Mouse (Mus musculus): ENCODE measurements at regions not wholly inside any gene's neighbourhood (a gene's known extent, or its start where the extent isn't known, plus 50 kb on each side); places are given as distances from the start of the nearest gene placed in this dataset.

DNA sequence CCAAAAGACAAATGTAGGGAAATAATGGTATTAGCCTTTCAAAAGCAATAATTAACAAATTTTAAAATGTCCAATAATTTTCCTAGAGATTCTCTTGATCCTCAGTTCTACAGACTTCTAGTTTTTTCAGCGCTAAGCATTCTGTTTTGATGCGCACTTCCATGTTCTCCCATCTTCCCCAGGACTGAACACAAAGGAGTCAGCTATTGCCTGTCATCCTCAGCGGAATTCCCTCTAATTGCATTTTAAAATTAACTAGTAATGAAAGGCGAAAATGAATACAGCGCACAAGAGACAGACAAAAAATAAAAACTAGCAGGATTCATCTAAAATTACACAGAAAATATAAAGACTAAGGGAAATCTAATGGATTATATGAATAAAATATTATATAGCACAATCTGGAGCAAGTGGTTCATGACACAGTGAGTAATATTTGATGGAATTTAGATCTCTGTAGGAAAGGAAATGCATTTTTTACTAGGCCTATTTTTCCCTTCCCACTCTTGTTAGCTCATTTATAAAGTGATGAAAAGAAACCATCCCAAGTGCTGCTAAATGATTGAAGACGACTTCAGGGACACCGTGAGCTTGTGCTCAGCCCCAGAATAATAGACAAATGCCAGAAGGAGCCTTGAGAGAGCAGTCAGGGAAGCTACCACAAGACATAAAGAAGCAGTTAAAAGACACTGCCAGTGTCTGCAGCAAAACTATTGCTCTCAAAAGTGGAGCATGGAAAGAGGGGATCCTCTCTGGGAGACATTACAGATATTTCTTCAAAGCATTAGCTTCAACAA, 79.0 kb upstream of the Arsj start:
- WGBS: 95% methylated on average over 7 of the region's 7 CpGs
- TF ChIP-seq POLR2A (IDR thresholded peaks at IDR 0.05; ENCODE audit: control insufficient read depth, extremely low read depth, insufficient read depth, low read length, poor library complexity) (no peak), CTCF (IDR thresholded peaks at IDR 0.05; ENCODE audit: borderline replicate concordance, control insufficient read depth, extremely low read depth, insufficient read depth, low read length, poor library complexity) (no peak)
- no peak overlapping the region for H3K4me3 ChIP-seq (ENCODE audit: control insufficient read depth, insufficient read depth, low read length)
- no peaks in the 10 kb centered on the region for H3K36me3 ChIP-seq (ENCODE audit: control insufficient read depth, insufficient read depth, low read length)
- no peak for DNase-seq
- H3K27ac ChIP-seq (ENCODE audit: control insufficient read depth, insufficient read depth, low read length): no peak overlapping the region
- H3K4me1 ChIP-seq (replicated peaks; ENCODE audit: control insufficient read depth, insufficient read depth, low read length): no peaks in the 10 kb centered on the region
- no peaks in the 10 kb centered on the region for H3K27me3 ChIP-seq (ENCODE audit: control insufficient read depth, insufficient read depth, low read length)

DNA sequence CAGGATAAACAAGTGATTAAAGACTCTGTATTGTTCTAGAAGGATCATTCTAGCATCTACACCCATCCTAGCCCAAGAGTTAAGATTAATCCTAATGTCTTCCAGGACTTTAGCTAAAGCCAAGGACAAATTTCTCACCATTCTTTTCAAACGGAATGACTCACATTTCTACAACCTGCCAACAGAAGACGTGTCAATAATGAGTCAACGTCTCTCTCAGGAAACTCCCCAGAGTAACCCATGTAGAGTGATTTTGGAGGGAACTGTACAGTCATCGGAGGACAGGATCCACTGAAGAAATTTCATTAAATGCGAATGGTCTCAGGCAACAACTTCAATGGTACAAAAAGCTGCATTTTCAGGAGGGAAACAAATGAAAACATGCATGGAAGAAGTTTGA, 71.2 kb upstream of the Arsj start:
- DNase-seq: no peak
- TF ChIP-seq POLR2A (IDR thresholded peaks at IDR 0.05; ENCODE audit: control insufficient read depth, extremely low read depth, insufficient read depth, low read length, poor library complexity) (no peak), CTCF (IDR thresholded peaks at IDR 0.05; ENCODE audit: borderline replicate concordance, control insufficient read depth, extremely low read depth, insufficient read depth, low read length, poor library complexity) (no peak)
- Histone ChIP-seq H3K4me1 (replicated peaks; ENCODE audit: control insufficient read depth, insufficient read depth, low read length) (no peaks in the 10 kb centered on the region), H3K36me3 (ENCODE audit: control insufficient read depth, insufficient read depth, low read length) (no peaks in the 10 kb centered on the region), H3K27me3 (ENCODE audit: control insufficient read depth, insufficient read depth, low read length) (no peaks in the 10 kb centered on the region), H3K4me3 (ENCODE audit: control insufficient read depth, insufficient read depth, low read length) (no peak overlapping the region), H3K27ac (ENCODE audit: control insufficient read depth, insufficient read depth, low read length) (no peak overlapping the region)
- 78% methylated on average over 5 of the region's 5 CpGs for WGBS

DNA sequence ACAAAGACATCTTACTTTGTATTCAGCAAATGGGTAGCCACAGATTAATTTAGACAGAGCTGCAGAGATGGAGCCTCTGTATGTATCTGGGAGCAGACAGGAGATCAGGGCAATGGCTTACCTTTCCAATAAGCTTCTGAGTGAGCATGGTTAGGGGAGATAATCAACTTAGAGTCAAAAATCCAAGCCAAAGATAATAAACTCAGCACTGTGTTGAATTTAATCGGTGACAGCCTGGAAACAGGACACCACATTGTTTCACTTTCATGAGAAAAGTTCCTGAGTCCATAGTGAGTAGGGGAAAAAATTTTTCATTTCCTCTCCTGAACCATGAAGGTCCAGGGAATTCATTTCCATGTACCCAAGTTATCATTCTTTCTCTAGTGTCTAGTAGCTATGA, 70.7 kb upstream of the Arsj start:
- Histone ChIP-seq H3K4me3 (ENCODE audit: control insufficient read depth, insufficient read depth, low read length) (no peak overlapping the region), H3K4me1 (replicated peaks; ENCODE audit: control insufficient read depth, insufficient read depth, low read length) (no peaks in the 10 kb centered on the region), H3K27me3 (ENCODE audit: control insufficient read depth, insufficient read depth, low read length) (no peaks in the 10 kb centered on the region), H3K36me3 (ENCODE audit: control insufficient read depth, insufficient read depth, low read length) (no peaks in the 10 kb centered on the region), H3K27ac (ENCODE audit: control insufficient read depth, insufficient read depth, low read length) (no peak overlapping the region)
- no peak for DNase-seq
- TF ChIP-seq CTCF (IDR thresholded peaks at IDR 0.05; ENCODE audit: borderline replicate concordance, control insufficient read depth, extremely low read depth, insufficient read depth, low read length, poor library complexity) (no peak), POLR2A (IDR thresholded peaks at IDR 0.05; ENCODE audit: control insufficient read depth, extremely low read depth, insufficient read depth, low read length, poor library complexity) (no peak)
- WGBS: 82% methylated on average over 1 of the region's 1 CpGs

DNA sequence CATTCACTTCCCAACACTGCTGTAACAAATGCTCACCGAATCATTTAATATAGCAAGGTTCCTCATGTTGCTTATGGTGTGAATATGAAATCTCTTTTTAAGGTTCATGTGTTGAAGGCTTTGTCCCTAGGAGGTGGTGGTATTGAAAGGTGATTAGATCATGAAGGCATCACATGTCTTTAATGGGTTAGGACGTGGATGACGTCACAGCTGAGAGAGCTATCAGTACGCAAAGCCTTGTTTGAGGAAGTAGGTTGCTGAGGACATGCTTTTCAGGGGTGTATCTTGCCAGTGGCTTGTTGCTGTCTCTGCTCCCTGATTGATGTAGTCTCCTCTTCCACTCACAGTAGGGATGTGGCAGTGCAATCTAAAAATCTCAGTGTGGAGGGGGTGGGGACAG, 69.8 kb upstream of the Arsj start:
- Histone ChIP-seq H3K27ac (ENCODE audit: control insufficient read depth, insufficient read depth, low read length) (no peak overlapping the region), H3K36me3 (ENCODE audit: control insufficient read depth, insufficient read depth, low read length) (no peaks in the 10 kb centered on the region), H3K4me3 (ENCODE audit: control insufficient read depth, insufficient read depth, low read length) (no peak overlapping the region), H3K27me3 (ENCODE audit: control insufficient read depth, insufficient read depth, low read length) (no peaks in the 10 kb centered on the region), H3K4me1 (replicated peaks; ENCODE audit: control insufficient read depth, insufficient read depth, low read length) (no peaks in the 10 kb centered on the region)
- 83% methylated on average over 4 of the region's 4 CpGs for WGBS
- DNase-seq: no peak
- TF ChIP-seq POLR2A (IDR thresholded peaks at IDR 0.05; ENCODE audit: control insufficient read depth, extremely low read depth, insufficient read depth, low read length, poor library complexity): no peak
- TF ChIP-seq CTCF (IDR thresholded peaks at IDR 0.05; ENCODE audit: borderline replicate concordance, control insufficient read depth, extremely low read depth, insufficient read depth, low read length, poor library complexity): no peak

DNA sequence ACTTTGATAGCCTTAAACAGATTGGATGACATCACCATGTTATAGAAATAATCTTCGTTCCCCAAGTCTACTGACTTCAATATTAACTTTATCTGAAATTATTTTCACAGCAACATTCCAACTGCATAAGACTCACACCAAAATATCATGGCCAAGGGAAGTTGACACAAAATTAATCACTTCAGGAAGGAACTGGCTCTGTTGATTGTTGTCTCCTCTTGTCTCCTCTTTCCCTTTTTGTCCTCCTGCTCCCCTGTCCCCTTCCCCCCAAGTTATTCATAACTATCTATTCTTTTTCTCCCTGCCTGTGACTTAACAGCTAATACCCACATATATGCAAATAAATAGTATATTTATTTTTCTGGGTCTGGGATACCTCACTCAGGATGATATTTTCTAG, 67.6 kb upstream of the Arsj start:
- WGBS: 81% methylated on average over 1 of the region's 1 CpGs

DNA sequence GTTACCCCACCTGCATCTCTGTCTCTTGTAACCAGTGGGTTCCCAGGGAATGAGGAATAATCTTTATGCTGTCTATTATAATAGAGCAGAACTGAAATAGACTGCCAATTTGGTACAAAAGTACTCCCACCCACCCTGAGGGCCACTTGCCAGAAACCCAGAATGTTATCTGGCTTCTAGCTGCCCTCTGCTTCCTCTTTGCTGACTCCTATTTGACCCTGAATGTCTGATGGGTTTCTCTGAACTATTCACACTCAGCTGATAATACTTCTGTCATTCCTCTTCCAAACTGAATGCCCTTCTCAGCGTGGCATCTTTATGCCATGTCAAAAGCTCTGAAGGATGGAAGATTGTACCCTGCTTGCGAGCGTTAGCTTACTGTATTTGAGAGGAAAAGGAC, 64.2 kb upstream of the Arsj start:
- no peak overlapping the region for H3K27ac ChIP-seq (ENCODE audit: control insufficient read depth, insufficient read depth, low read length)
- no peak for TF ChIP-seq CTCF (IDR thresholded peaks at IDR 0.05; ENCODE audit: borderline replicate concordance, control insufficient read depth, extremely low read depth, insufficient read depth, low read length, poor library complexity)
- no peak for TF ChIP-seq POLR2A (IDR thresholded peaks at IDR 0.05; ENCODE audit: control insufficient read depth, extremely low read depth, insufficient read depth, low read length, poor library complexity)
- 75% methylated on average over 3 of the region's 3 CpGs for WGBS

More for the DNA sequence above, 67.6 kb upstream of the Arsj start:
- no peak overlapping the region for H3K27ac ChIP-seq (ENCODE audit: control insufficient read depth, insufficient read depth, low read length)
- TF ChIP-seq CTCF (IDR thresholded peaks at IDR 0.05; ENCODE audit: borderline replicate concordance, control insufficient read depth, extremely low read depth, insufficient read depth, low read length, poor library complexity): no peak
- TF ChIP-seq POLR2A (IDR thresholded peaks at IDR 0.05; ENCODE audit: control insufficient read depth, extremely low read depth, insufficient read depth, low read length, poor library complexity): no peak
- no peak for DNase-seq
- H3K36me3 ChIP-seq (ENCODE audit: control insufficient read depth, insufficient read depth, low read length): no peaks in the 10 kb centered on the region
- H3K4me1 ChIP-seq (replicated peaks; ENCODE audit: control insufficient read depth, insufficient read depth, low read length): no peaks in the 10 kb centered on the region
- no peak overlapping the region for H3K4me3 ChIP-seq (ENCODE audit: control insufficient read depth, insufficient read depth, low read length)
- H3K27me3 ChIP-seq (ENCODE audit: control insufficient read depth, insufficient read depth, low read length): no peaks in the 10 kb centered on the region

DNA sequence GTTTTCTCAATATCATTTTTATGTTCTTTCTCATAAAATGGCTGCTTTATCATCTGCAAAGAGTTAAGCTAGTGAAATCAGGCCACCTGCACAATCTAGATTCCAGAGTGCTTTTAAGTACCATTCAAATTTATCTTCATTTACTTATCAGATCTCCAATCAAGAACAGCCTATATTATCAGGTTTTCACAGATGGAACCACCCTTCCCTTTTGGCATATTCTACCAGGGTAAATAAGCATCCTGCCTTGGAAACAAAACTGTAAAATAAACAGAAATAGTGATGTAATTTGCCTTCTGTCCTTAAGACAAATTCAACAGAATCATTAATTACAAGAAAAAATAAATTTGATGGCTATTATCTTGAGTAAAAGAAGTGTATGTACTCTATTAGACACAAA, 55.2 kb upstream of the Arsj start:
- TF ChIP-seq CTCF (IDR thresholded peaks at IDR 0.05; ENCODE audit: borderline replicate concordance, control insufficient read depth, extremely low read depth, insufficient read depth, low read length, poor library complexity) (no peak), POLR2A (IDR thresholded peaks at IDR 0.05; ENCODE audit: control insufficient read depth, extremely low read depth, insufficient read depth, low read length, poor library complexity) (no peak)

More for the DNA sequence above, 64.2 kb upstream of the Arsj start:
- Histone ChIP-seq H3K36me3 (ENCODE audit: control insufficient read depth, insufficient read depth, low read length) (no peaks in the 10 kb centered on the region), H3K27me3 (ENCODE audit: control insufficient read depth, insufficient read depth, low read length) (no peaks in the 10 kb centered on the region), H3K4me3 (ENCODE audit: control insufficient read depth, insufficient read depth, low read length) (no peak overlapping the region), H3K4me1 (replicated peaks; ENCODE audit: control insufficient read depth, insufficient read depth, low read length) (no peaks in the 10 kb centered on the region)
- DNase-seq: no peak

More for the DNA sequence above, 55.2 kb upstream of the Arsj start:
- DNase-seq: no peak
- H3K4me3 ChIP-seq (ENCODE audit: control insufficient read depth, insufficient read depth, low read length): no peak overlapping the region
- no peak overlapping the region for H3K27ac ChIP-seq (ENCODE audit: control insufficient read depth, insufficient read depth, low read length)
- H3K36me3 ChIP-seq (ENCODE audit: control insufficient read depth, insufficient read depth, low read length): no peaks in the 10 kb centered on the region
- no peaks in the 10 kb centered on the region for H3K27me3 ChIP-seq (ENCODE audit: control insufficient read depth, insufficient read depth, low read length)
- no peaks in the 10 kb centered on the region for H3K4me1 ChIP-seq (replicated peaks; ENCODE audit: control insufficient read depth, insufficient read depth, low read length)
